Mouse (Mus musculus) adrenal gland, postnatal 4 days (tissue): Measurements from ENCODE around the gene Bcl2a1b. TPM values are rescaled to one million over a fixed set of nuclear protein-coding genes. Genes with fewer than 3 reads are reported as not detected.
"Not testable (repeated sequence)": the region's sequence is repeated elsewhere in the genome, so short reads cannot be mapped to it uniquely, and the experiment has no call there.

Source experiments
- DNase-seq, 2 experiments: peaks; one replicate each; pipeline ENCODE4 v3.0.0; 2021 to 2022; ENCODE audit warnings: low spot score in 2 of 2, mixed read lengths in 2 of 2
- total RNA-seq, 2 experiments: library from RNA; stranded (reverse); gene quantifications; 2 replicates each; pipeline ENCODE4 v1.2.3; 2021

Bcl2a1b gene
- total RNA-seq, 2 experiments from 2014 or later, result 1.6 to 2.6 TPM

- not testable (repeated sequence) for DNase-seq
Observed at GRCm38 (mm10) chr9:89238976-89239505, 40.0 kb downstream of the Bcl2a1b start.

GRCm38 (mm10) chr9:89240516-89241019, 41.6 kb downstream of the Bcl2a1b start:
- not testable (repeated sequence) for DNase-seq

DNA sequence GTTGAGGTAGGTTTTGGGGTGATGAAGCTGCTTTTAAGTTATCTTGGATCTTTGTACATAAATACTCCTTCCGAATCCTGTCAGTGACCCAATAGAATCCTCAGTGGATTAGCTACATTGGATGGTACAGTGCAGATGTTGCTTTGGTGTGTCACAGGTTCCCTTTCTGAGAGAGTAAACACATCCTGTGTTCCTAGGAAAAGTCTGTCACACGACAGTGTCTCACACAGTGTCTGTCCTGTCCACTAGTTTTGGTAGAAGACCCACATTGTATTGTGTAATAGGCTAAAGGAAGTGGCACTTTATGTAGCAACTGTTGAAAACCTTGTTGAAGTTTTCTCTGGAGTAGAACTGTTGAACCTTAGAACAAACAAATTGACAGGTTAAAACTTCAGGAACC, 54.4 kb downstream of the Bcl2a1b start:
- no peak for DNase-seq

DNA sequence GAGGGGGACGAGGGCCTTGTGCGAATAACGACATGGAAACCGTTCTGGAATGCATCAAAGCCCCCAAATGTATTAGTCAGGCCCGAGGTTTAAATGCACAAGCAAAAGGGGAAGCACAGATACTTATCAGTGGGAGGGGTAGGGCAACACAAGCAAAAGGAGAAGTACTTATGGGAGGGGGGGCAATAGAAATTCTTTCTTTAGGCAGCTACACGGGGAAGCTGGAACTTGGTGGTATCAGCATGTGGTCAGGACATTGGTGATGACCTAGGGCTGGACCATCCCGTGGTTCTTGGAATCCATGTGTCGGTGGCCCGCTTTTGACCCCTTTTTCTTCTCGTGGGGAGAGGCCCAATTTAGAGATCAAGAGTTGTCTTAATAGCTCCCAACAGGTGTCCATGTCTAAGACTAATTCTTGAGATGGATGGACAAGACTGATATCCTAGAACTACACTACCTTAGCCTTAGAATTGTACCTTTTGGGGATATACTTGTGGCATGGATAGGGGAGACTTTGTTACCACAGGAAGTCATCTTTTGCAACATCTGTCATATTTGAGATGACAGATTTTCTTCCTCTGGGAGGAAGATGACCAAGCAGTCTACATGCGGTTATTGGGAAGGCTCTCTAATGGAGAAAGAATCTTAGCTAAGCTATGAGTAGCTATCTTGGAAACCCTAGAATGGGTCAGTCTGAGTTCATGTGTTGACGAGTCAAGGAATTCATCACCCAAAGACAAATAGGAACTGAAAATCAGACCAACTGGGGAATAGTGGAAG, 57.7 kb downstream of the Bcl2a1b start:
- no peak for DNase-seq

Other genes starting within 250 kb of the Bcl2a1b start
- under 1 TPM in 1 of 2 experiments, not detected in 1; 0.65 TPM for gene Bcl2a1a, start 242.3 kb upstream of the Bcl2a1b start, total RNA-seq
- gene Trim43b, start 106.4 kb upstream of the Bcl2a1b start, total RNA-seq, result 1 to 10 TPM; 1.6 to 2.3 TPM
- not detected for gene Gm29094, start 170 bp downstream of the Bcl2a1b start, total RNA-seq
- 10 to 100 TPM; 36.5 to 43.3 TPM for gene Mthfs, start 11.5 kb downstream of the Bcl2a1b start, total RNA-seq